Mouse (Mus musculus): ENCODE results near the gene Vcp. TPM values are rescaled to one million over a fixed set of nuclear protein-coding genes. Genes with fewer than 3 reads are reported as not detected.
A peak's percentile ranks its signal among the peaks of the same experiment; 100 is the strongest.

Gene Vcp
- total and polyA plus RNA-seq, 2 experiments from 2014 or later = 255 to 443 TPM

DNA sequence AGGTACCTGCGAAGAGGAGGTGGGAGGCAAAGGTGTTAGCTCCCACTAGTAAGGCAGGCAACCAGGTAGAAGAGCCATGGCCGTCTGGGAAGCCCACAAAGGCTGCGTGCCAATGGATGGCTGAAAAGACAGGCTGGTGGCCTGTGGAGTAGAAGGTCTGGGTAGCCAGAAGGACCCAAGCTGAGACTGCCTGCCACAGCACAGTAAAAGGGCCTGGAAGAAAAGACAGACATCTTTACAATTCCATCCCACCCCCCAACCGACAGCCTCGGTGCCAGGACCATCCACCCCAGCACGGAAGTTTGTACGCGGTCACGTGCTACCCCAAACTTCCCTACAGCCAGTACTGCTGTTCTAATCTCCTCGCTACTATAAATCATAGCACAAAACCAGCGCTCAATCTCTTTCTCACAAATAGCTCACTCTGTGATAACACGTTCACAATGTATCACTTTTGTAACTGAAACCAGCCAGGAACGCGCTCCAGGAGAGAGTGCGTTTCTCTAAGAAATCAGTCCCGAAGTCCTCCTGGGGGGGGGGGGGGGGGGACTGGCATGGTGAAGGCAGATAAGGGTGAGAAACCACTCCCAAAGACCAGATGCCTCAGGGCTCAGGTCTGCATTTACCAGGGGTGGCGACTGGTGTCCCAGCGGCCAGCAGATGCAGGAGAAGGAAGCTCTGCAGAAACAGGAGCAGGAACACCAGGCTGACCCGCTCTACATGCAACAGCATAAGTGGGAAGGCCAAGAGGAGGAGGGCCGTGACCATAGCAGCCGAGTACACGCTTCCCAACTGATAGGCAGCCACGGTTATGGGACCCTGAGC lies 19.5 kb upstream of the Vcp start:
- Histone ChIP-seq H3K4me1 (ENCODE audit: insufficient read depth) (peaks cover 8% of the 10 kb centered on the region), H3K27me3 (ENCODE audit: insufficient read depth, low read length) (no peaks in the 10 kb centered on the region), H3K9ac (no peak overlapping the region), H3K4me2 (ENCODE audit: low read depth) (no peak overlapping the region), H3K27ac (ENCODE audit: low read depth, low read length) (no peak overlapping the region), H3K4me3 (ENCODE audit: low read depth, low read length) (no peak overlapping the region), H3K9me3 (ENCODE audit: low read length) (no peaks in the 10 kb centered on the region), H3K36me3 (ENCODE audit: insufficient read depth) (peaks cover 65% of the 10 kb centered on the region)
- no peak for TF ChIP-seq CTCF (IDR thresholded peaks at IDR 0.05; ENCODE audit: low read depth)
- ATAC-seq = no peak
- DNase-seq = no peak
- WGBS = 91% methylated on average over 23 of the region's 23 CpGs

- no peak for TF ChIP-seq CTCF (IDR thresholded peaks at IDR 0.05; ENCODE audit: low read depth)
- Histone ChIP-seq H3K9me3 (ENCODE audit: low read length) (no peaks in the 10 kb centered on the region), H3K4me3 (ENCODE audit: low read depth, low read length) (no peak overlapping the region), H3K27ac (ENCODE audit: low read depth, low read length) (no peak overlapping the region), H3K4me2 (ENCODE audit: low read depth) (no peak overlapping the region), H3K36me3 (ENCODE audit: insufficient read depth) (peaks cover 65% of the 10 kb centered on the region), H3K27me3 (ENCODE audit: insufficient read depth, low read length) (no peaks in the 10 kb centered on the region), H3K9ac (no peak overlapping the region), H3K4me1 (ENCODE audit: insufficient read depth) (0 out of 2 replicates have a peak, but pooled peaks cover 2% of the 10 kb centered on the region)
- no peak for DNase-seq
- ATAC-seq = no peak
- 91% methylated on average over 10 of the region's 10 CpGs for WGBS
Observed at GRCm38 (mm10) chr4:43019176-43019575, 18.9 kb upstream of the Vcp start.

DNA sequence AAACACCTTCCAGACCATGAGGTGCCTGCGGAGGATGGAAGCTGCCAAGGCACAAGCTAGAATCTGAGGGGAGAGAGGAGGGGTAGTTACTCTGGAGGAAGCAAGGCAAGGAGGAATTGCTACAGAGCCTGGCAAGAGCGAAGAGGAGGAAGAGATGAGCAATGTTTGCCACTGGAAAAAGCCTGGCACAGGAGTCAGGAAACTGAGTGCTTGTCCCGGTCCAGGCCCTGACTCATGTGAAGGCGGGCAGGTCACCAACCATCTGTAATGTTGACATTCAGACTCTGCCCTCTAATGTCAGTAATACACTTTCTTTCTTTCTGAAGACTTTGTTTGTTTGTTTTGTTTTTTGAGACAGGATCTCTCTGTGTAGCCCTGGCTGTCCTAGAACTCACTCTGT lies 17.8 kb upstream of the Vcp start:
- no peaks in the 10 kb centered on the region for H3K9me3 ChIP-seq (ENCODE audit: low read length)
- DNase-seq (no peak), ATAC-seq (no peak)
- H3K27ac ChIP-seq (ENCODE audit: low read depth, low read length) = no peak overlapping the region
- no peak overlapping the region for H3K9ac ChIP-seq
- H3K4me3 ChIP-seq (ENCODE audit: low read depth, low read length) = no peak overlapping the region
- TF ChIP-seq CTCF (IDR thresholded peaks at IDR 0.05; ENCODE audit: low read depth) = no peak
- no peaks in the 10 kb centered on the region for H3K4me1 ChIP-seq (ENCODE audit: insufficient read depth)
- WGBS = 93% methylated on average over 4 of the region's 4 CpGs
- H3K36me3 ChIP-seq (ENCODE audit: insufficient read depth) = peaks cover 59% of the 10 kb centered on the region
- no peaks in the 10 kb centered on the region for H3K27me3 ChIP-seq (ENCODE audit: insufficient read depth, low read length)
- H3K4me2 ChIP-seq (ENCODE audit: low read depth) = no peak overlapping the region

- Histone ChIP-seq H3K27ac (ENCODE audit: low read depth, low read length) (no peak overlapping the region), H3K4me2 (ENCODE audit: low read depth) (no peak overlapping the region), H3K9me3 (ENCODE audit: low read length) (no peaks in the 10 kb centered on the region), H3K27me3 (ENCODE audit: insufficient read depth, low read length) (no peaks in the 10 kb centered on the region), H3K4me3 (ENCODE audit: low read depth, low read length) (no peak overlapping the region), H3K36me3 (ENCODE audit: insufficient read depth) (peaks cover 4% of the 10 kb centered on the region), H3K4me1 (ENCODE audit: insufficient read depth) (peaks cover 8% of the 10 kb centered on the region; the same call in 1 of the 2 replicates), H3K9ac (no peak overlapping the region)
- ATAC-seq (no peak), DNase-seq (no peak)
- 98% methylated on average over 1 of the region's 1 CpGs for WGBS
- TF ChIP-seq CTCF (IDR thresholded peaks at IDR 0.05; ENCODE audit: low read depth) = no peak
Observed at GRCm38 (mm10) chr4:43012091-43012490, 11.8 kb upstream of the Vcp start.

DNA sequence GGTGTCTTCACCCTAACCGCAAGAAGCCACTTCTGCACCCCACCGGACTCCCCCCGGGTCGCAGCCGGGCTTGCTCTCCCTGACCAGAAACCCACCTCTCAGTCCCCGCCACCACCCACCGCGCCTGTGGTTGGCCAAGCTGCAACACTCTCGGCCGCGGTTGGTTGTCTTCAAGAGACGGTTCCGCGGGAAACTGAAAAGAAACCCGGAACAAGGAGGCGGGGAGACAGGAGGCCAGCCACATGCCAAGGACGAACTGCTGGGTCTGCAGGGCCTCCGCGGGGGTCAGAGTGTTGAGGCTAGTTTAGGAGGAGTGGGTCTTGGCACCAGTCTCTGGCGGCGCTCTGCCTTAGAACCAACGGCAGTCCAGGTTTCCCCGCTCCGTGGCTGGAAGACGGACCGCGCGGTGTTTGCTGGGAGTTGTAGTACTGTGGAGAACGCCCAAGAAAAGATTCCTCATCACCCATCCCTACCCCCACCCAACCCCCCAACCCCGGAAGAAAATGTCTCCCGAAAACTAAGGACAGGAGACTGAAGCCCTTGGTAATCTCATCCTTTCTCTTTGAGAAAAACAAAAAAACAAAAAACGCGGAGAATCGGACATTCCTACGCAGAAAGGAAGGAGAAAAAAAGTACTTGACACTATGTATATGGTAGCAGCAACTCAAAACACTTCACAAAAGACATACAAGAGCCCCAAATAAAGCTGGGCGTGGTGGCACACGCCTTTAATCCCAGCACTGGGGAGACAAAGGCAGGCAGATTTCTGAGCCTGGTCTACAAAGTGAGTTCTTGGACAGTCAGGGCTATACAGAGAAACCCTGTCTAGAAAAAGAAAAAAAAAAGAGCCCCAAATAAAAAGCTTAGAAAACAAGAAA lies 10.1 kb upstream of the Vcp start, which contains the start of gene Fancg:
Fancg (minus strand) TSS at position 346 of the 878 bp plus-strand sequence.
- no peak for TF ChIP-seq CTCF (IDR thresholded peaks at IDR 0.05; ENCODE audit: low read depth)

GRCm38 (mm10) chr4:43005765-43006164 lies 5.5 kb upstream of the Vcp start:
- no peak overlapping the region for H3K4me2 ChIP-seq (ENCODE audit: low read depth)
- peaks cover 5% of the 10 kb centered on the region; the same call in 1 of the 2 replicates for H3K4me1 ChIP-seq (ENCODE audit: insufficient read depth)
- no peak overlapping the region for H3K4me3 ChIP-seq (ENCODE audit: low read depth, low read length)
- H3K27me3 ChIP-seq (ENCODE audit: insufficient read depth, low read length) = no peaks in the 10 kb centered on the region
- 53% methylated on average over 2 of the region's 2 CpGs for WGBS
- ATAC-seq (no peak), DNase-seq (peak; percentile 6)
- no peak overlapping the region for H3K27ac ChIP-seq (ENCODE audit: low read depth, low read length)
- no peak overlapping the region for H3K9ac ChIP-seq
- peak; percentile 56 for TF ChIP-seq CTCF (IDR thresholded peaks at IDR 0.05; ENCODE audit: low read depth)
- H3K36me3 ChIP-seq (ENCODE audit: insufficient read depth) = peaks cover 8% of the 10 kb centered on the region; the same call in 1 of the 2 replicates
- no peaks in the 10 kb centered on the region for H3K9me3 ChIP-seq (ENCODE audit: low read length)

More for the DNA sequence above, 10.1 kb upstream of the Vcp start, which contains the start of gene Fancg:
- no peaks in the 10 kb centered on the region for H3K27me3 ChIP-seq (ENCODE audit: insufficient read depth, low read length)
- H3K36me3 ChIP-seq (ENCODE audit: insufficient read depth) = no peaks in the 10 kb centered on the region; the same call in 1 of the 2 replicates
- H3K27ac ChIP-seq (ENCODE audit: low read depth, low read length) = peak within 1 kb of the TSS; percentile 21; the same call in 1 of the 2 replicates
- H3K9me3 ChIP-seq (ENCODE audit: low read length) = no peaks in the 10 kb centered on the region
- DNase-seq = peak; percentile 88
- peak within 1 kb of the TSS; percentile 53 for H3K9ac ChIP-seq
- H3K4me1 ChIP-seq (ENCODE audit: insufficient read depth) = peaks cover 8% of the 10 kb centered on the region; the same call in 1 of the 2 replicates
- H3K4me2 ChIP-seq (ENCODE audit: low read depth) = peak within 1 kb of the TSS; percentile 81
- WGBS = 1% methylated on average over 37 of the region's 37 CpGs
- ATAC-seq = peak; percentile 96
- H3K4me3 ChIP-seq (ENCODE audit: low read depth, low read length) = peak within 1 kb of the TSS; percentile 75

All from forebrain, postnatal 0 days (tissue).